Mouse (Mus musculus) monocyte, adult 5-6 weeks (primary cell): ENCODE data around the gene Gm5105. TPM values are rescaled to one million over a fixed set of nuclear protein-coding genes. Genes with fewer than 3 reads are reported as not detected.

Source experiments
- ATAC-seq: fragments of 153-309, 156-312 bp; replicated peaks from 2 replicates; pipeline ENCODE4 v1.8.0; 2017; ENCODE audit warnings: mild to moderate bottlenecking; ENCODE audit not compliant: low TSS enrichment, insufficient number of reproducible peaks, severe bottlenecking, poor library complexity, low FRiP score
- total RNA-seq: library from RNA; stranded (forward); fragments of 200-1000, 200-491, 200-594 nt; gene quantifications from 3 replicates; pipeline ENCODE4 v1.2.3, GENCODE M21; 2017

Gm5105 gene
- total RNA-seq, 1 experiment from 2014 or later, result 0.57 TPM

- ATAC-seq, result no peak
Measured at GRCm38 (mm10) chr3:138071476-138072073, 4.4 kb upstream of the Gm5105 start.

GRCm38 (mm10) chr3:138071004-138071403 is 3.8 kb upstream of the Gm5105 start:
- ATAC-seq, result no peak

DNA sequence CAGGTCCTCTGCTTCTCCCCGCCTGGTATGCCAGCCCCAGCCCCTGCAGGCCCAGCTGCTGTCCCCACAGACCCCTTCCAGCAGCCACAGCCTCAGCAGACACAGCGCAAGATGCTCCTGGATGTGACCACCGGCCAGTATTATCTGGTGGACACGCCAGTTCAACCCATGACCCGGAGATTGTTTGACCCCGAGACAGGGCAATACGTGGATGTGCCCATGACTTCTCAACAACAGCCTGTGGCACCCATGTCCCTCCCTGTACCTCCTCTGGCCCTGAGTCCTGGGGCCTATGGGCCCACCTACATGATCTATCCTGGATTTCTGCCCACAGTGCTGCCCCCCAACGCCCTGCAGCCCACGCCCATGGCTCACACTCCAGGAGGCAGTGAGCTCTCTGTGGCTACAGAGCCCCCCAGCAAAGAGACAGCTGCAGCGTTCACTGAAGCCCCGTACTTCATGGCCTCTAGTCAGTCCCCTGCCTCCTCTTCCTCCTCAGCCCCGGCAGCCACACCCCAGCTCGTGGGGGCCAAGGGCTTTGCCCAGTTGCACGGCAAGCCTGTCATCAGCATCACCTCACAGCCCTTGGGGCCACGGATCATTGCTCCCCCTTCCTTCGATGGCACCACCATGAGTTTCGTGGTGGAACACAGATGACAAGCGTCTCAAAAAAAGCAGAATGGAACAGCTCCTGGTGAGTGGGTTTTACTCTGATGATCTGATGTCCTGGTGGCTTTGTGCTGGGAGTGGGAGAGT is 2.7 kb upstream of the Gm5105 start:
- no peak for ATAC-seq

DNA sequence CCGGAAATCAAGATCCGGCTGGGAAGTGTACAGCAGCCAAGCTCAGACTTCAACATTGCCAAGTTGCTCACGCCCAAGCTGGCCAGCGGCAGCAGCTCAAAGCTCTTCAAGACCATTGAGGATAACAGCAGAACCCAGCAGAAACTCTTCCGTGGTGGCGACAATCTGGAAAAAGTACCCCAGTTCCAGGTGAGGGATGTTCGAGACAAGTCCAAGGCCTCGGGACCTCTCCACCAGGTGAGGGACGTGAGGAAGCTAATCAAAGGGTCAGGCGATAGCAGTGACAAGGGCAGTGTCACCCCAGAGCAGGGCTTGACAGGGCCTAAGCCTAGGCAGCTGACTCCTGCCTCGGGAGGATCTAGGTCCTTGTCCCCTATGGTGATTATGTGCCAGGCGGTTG is 915 bp upstream of the Gm5105 start:
- no peak for ATAC-seq

GRCm38 (mm10) chr3:138066348-138066856 is 786 bp downstream of the Gm5105 start:
- ATAC-seq, result no peak

DNA sequence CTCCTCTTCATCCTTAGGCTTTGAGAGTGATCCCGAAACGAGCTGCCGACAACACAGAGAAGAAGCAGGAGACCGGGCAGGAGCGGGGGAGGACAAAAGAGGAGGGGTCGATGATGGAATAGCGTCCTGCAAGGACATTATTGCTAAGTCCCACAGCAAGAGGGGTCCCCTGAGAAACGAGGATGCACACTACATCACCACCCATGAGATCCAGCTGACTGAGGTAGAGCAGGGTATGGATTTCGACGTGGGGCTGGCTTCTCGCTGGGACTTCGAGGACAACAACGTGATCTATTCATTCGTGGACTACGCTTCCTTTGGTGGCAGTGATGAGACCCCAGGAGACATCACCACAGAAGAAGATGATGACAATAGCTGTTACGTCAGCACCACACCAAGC is 1.3 kb downstream of the Gm5105 start:
- ATAC-seq, result no peak

DNA sequence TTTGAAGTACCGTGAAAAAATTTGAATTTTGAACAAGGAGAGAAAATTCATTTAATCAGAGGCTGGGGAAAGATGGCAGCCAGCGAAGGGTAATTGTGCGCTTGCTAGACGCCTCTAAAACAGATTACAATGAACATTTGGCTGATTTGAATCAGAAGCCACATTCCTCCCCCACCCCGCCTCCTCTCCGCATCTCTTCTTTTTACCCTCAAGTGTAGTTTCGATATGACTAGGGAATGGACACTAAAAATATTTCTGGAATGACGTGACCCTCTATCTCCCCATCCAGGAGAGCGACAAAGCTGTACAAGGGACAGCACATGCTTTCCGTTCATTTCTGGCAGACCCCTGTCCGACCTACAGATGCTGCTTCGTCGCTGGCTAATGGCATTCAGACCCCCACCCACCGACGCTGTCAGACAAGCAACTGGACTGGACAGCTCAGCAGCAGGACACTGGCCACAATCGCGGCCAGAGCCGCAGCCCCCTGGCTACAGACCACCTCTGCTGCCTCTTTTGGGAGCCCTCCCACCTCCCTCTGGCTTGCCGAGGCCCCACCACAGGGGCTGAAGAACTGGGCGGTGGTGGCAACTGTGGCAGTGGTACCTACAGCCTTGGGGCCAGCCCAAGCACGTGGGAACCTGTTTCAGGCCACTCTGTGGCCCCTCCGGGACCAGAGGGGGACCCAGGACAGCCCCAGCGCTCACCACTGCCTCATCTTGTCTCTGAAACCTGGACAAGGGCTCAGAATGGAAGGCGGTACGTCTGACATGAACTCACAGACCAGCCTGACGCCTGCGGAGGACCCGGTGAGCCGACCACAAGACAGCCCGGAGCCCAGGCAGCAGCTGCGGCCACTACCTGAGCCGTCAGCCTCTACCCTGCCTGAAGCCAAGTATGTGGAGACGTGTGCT is 2.2 kb downstream of the Gm5105 start, which contains the start of gene 1110002E22Rik:
TSS of gene 1110002E22Rik (plus strand) at position 321 of the 914 bp plus-strand sequence.
- ATAC-seq, result no peak

- no peak for ATAC-seq
Measured at GRCm38 (mm10) chr3:138063731-138064329, 3.4 kb downstream of the Gm5105 start.

DNA sequence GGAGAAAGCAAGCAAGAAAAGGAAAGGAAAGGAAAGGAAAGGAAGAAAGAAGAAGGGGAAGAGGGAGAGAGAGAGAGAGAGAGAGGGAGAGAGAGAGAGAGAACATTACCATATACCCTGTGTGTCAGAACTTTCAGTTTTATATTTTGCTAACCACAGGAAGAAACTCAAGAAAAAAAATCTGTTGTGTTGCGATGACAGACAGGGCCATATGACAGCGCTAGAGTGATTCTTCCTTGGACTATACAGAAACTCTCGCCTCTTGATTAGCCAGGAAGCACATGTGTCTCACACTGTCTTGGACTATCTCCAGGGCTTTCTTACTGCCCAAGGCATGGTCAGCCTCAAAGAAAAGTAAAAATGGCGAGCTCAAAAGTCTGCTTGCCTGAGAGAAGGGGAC is 4.5 kb downstream of the Gm5105 start:
- ATAC-seq, result no peak

- ATAC-seq, result no peak
Measured at GRCm38 (mm10) chr3:138061205-138061911, 5.8 kb downstream of the Gm5105 start.

DNA sequence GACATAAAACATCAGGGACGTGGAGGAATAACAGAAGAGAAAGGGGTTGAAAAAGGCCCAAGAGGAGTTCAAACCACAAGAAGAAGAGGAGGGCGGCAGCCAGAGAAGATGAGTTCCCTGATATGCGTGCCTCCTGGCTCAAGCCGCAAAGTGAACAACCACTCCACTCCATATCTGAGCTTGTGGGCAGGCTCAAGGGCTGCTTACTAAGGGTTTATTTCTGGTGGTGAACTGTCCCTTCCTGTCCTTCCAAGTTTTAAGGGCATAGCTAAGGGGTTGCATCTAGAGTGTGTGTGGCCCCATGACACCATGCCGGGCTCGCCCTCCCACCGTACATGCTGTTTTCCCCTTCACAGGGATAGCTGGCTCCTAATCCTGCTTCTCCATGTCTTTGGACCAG is 6.8 kb downstream of the Gm5105 start:
- ATAC-seq, result no peak

- ATAC-seq, result no peak
Measured at GRCm38 (mm10) chr3:138058226-138058625, 9.0 kb downstream of the Gm5105 start.

GRCm38 (mm10) chr3:138056976-138057375 is 10.2 kb downstream of the Gm5105 start:
- ATAC-seq, result no peak

- no peak for ATAC-seq
Measured at GRCm38 (mm10) chr3:138053969-138054368, 13.2 kb downstream of the Gm5105 start.

GRCm38 (mm10) chr3:138051431-138051830 is 15.8 kb downstream of the Gm5105 start:
- ATAC-seq, result no peak

- ATAC-seq, result no peak
Measured at GRCm38 (mm10) chr3:138050772-138051171, 16.4 kb downstream of the Gm5105 start.

DNA sequence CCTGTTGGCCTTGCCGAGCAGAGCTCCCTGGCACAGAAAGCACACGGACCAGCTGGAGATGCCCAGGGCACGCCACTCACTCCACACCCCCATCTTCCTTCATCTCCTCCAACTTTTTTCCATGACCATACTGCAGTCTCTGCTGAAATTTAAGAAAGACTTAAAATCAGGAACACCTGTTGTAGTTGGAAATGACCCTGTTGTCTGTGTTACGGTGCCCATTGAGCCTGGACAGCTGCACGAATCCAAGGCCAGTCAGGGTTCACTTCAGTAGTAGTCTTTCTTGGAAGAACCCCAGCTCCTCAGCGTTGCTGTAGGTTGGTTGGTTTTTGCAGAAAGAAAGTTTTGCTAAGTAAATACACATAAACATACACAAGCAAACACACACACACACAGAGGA is 17.6 kb downstream of the Gm5105 start:
- ATAC-seq, result no peak

- ATAC-seq, result no peak
Measured at GRCm38 (mm10) chr3:138043316-138043715, 23.9 kb downstream of the Gm5105 start.
